Mouse (Mus musculus) embryo, embryonic 10 days (tissue): ENCODE measurements around the gene Spn.
"Not testable (repeated sequence)": the region's sequence is repeated elsewhere in the genome, so short reads cannot be mapped to it uniquely, and the experiment has no call there.

Experiments
- DNase-seq: peaks from one replicate; pipeline ENCODE4 v3.0.0-alpha.2; 2015; ENCODE audit warnings: low spot score

Spn gene

DNA sequence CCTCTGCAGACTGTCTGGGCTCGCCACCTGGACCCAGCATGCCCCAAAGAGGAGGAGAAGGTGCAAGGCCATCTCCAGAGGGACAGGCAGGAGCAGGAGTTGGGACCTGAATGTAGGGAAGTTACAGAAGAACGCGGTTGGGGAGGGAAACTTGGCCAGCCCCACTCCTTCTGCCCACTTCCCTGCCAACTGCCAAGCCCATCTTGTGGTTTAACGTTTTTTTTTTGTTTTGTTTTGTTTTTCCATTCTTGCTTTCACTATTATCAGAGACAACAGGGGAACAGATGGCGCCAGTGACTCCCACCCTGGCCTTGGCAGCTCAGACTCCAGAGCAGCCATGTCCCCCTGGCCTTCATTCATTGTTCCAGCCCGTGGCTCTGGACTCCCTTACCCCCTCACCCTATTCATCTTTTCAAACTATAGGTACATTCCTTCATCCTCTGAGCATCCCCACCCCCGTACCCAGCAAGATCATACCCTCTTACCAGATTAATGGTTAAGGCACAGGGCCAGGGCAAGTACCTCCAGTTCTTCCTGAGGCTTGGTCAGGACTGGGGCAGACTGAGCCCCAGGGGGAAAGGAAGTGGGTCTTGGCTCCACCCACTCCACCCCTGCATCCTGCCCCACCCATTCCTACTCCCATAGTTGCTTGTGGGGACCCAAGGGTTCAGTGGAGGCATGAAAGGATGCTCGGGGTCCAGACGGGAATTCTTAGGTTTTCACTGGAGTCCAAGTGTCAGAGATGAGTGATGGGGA is at the start of gene Spn:
Gene Spn (minus strand): TSS at position 562 of the 756 bp plus-strand sequence.
- no peak for DNase-seq

GRCm38 (mm10) chr7:127187351-127187750 is 49.7 kb upstream of the Spn start:
- no peak for DNase-seq

GRCm38 (mm10) chr7:127185601-127186000 is 48.0 kb upstream of the Spn start:
- DNase-seq, result peak; percentile 39

- no peak for DNase-seq
These were observed 47.1 kb upstream of the Spn start for GRCm38 (mm10) chr7:127184720-127185119.

GRCm38 (mm10) chr7:127183828-127184227 is 46.2 kb upstream of the Spn start:
- DNase-seq, result peak; percentile 37

DNA sequence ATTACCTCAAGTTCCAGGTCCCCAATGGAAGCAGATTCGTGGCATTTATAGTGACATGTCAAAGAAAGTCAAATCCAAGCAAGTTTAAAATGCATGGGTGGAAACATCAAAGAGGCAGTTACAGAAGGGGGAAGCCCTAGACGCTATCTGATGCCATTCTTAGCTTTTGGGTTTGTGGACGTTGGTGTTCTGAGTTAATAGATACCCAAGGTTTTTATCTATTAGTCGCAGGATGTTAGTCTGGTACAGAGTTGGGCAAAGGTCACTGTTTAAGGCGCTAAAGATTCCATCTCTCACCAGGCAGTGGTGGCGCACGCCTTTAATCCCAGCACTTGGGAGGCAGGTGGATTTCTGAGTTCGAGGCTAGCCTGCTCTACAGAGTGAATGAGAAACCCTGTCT is 45.7 kb upstream of the Spn start:
- DNase-seq, result no peak

- DNase-seq, result not testable (repeated sequence)
These were observed 44.1 kb upstream of the Spn start for GRCm38 (mm10) chr7:127181724-127182123.

GRCm38 (mm10) chr7:127180783-127181182 is 43.2 kb upstream of the Spn start:
- no peak for DNase-seq

DNA sequence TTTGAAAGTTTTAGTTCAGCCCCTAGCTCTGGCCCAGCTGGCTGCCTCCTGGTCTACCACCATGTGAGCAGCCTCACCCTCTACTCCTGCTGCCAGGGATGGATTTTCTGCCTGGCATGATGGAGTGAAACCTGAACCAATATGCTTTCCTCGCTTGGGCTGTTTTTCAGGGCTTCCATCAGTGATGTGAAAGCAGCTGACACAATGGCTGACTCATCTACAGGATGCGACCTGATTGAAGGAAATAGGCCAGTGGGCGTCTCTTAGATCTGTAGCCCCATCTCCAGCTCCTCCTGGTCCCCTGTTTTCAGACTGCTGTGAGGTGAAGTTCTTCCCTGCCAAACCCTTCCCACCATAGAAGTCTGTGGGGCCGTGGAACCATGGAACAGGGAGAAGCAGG is 39.3 kb upstream of the Spn start:
- no peak for DNase-seq

DNA sequence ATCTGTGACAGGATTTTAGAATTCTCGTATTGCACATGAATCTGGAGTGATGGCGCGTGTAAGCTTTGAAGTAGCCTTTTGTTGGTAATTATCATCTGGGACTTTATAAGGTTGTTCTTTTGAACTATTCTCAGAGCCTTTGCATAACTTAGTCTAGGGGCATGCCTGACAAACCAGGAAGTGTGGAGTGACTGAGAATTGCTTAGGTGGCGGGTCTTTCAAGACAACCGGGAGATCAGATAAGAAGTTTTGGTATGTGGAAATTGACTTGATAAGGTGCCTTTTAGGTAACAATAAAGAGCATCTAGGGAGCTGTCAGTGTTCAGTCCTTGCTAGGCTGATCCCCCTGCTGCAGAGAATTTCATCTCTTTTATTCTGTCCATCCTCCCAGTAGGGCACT is 28.9 kb upstream of the Spn start:
- no peak for DNase-seq

DNA sequence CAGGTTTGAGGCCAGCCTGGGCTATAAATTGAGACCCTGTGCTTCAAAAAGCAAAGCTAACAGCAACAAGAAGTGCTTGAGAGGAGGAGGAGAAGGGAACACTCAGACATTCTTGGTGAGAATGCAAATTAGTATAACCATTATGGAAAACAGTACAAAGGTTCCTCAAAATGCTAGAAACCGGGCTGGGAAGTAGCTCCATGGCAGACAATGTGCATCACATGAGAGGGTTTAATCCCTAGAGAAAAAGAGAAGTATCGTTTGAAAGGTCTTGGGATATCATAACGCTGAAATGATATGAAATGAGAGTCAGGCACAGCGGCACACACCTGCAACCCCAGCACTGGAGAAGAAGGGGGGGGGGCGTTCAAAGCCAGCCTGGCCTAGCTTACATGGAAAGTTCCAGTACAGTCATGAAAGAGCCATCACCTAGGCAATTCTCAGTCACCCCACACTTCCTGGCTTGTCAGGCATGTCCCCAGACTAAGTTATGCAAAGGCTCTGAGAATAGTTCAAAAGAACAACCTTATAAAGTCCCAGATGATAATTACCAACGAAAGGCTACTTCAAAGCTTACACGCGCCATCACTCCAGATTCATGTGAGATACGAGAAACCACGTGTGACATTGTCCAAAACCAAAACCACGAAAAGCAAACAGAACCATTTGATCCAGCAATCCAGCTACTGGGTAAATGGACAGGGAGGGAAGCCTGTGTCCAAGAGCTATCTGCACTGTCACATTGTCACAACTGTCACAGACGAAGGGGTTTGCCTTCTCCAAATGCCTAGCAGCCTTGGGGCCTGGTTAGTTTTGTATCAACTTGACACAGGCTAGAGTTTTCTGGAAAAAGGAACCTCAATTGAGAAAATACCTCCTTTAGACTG is 28.2 kb upstream of the Spn start:
- no peak for DNase-seq

DNA sequence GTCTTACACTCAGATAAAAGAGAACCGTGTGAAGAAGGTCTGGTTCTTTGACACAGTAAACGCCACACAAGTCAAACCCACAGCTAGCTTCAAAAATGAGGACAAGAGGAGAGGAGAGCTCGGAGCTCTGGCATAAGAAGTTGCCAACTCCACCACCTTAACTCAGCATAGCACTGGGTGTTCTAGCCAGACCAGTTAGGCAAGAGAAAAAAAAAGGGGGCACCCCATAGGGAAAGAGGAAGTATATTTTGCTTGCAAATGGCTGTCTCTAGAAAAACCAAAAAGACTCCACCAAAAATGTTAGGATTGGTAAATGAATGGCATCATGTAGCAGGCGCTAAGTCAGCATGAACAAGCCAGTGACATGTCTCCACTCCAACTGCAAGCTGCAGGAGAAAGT is 26.4 kb upstream of the Spn start:
- no peak for DNase-seq

DNA sequence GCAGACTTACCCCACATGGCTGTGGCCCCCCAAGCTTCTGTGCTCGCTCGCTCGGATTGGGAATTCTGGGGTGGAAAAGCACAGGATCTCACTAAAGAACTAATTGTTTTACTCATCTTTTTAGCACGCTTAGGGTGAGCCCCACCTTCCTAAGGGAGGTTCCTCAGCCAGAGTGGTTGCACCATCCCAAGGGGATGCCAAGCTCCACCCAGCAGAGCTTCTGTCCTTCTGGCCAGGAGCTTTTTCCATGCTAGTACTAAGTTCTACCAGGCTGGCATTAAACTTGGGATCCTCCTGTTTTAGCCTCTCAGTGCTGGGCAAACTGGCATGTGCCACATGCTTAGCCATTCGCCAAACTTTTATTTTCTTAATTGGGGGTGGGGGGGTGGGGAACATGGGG is 24.9 kb upstream of the Spn start:
- no peak for DNase-seq

DNA sequence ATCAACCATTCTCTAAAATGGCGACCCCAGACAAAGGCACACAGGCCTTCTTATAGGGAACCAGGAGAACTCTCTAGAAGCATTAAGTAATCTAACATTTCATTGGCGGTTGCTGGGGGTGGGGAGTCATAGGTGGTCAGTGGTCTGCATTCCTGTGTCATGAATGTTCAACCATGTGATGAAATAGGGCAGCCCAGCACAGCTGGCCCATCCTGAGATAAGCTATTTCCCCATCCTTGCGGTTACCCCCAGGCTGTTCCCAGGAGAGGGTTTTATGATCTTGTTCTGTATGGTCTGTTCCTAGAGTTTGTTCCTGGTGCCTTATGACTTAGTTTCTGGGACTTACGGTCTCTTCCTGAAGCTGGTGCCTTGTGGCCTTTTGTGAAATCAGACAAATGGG is 19.9 kb upstream of the Spn start:
- no peak for DNase-seq

DNA sequence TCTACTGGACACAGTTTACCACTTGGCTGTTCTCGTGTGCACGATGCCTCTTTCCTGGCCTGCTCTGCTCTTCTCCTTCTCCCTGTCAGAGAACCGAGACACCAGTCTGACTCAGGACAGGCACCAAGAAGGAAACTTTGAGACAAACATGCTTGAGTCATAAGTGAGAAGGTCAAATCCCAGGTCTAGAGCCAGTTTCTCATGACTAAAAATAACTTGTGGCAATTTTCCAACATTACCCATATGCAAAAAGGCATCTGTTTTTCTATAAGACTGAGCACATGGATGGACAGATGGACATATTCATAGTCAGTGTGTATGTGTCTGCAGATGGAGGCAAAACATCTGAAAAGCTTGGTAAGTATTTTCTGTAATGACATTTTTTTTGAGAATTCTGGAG is 15.9 kb upstream of the Spn start:
- DNase-seq, result no peak

DNA sequence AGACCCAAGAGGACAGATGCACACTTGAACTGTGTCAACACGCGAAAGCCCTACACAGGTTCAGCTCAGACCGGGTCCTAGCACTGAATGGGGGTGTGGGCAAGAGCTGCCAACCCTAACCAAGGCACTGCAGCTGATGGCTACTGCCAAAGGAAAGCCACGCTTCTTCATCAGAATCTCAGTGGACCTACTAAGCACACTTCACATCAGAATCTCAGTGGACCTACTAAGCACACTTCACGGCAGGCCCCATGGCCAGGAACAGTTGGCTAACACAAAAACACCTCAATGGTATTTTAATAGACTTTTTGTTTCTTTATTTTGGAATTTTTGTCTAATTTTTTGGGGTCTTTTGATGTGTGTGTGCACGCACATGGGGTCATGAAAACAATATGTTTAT is 14.8 kb upstream of the Spn start:
- no peak for DNase-seq

DNA sequence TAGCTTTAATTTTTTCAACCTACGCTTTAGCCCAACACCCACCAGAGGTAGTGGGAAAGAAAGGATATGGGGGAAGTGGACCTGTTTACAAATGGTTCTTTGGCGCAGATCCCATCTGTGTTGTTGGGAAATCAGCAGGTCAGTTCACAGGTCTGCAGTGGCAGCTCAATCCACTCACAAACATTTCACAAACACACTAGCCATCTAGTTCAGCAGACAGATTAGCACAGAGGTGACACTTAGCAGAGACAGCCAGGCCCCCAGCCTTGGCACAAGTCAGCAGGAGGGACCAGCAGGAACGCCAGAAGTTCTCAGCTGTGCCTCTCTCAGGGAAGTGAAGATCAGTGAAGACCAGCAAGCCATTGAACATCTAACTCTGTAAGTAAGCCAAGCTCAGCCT is 10.3 kb upstream of the Spn start:
- DNase-seq, result no peak

- no peak for DNase-seq
These were observed 8.6 kb upstream of the Spn start for GRCm38 (mm10) chr7:127146267-127146603.

- peak; percentile 48 for DNase-seq
These were observed 8.0 kb upstream of the Spn start for GRCm38 (mm10) chr7:127145387-127146266.

- no peak for DNase-seq
These were observed 6.8 kb upstream of the Spn start for GRCm38 (mm10) chr7:127144412-127144811.

DNA sequence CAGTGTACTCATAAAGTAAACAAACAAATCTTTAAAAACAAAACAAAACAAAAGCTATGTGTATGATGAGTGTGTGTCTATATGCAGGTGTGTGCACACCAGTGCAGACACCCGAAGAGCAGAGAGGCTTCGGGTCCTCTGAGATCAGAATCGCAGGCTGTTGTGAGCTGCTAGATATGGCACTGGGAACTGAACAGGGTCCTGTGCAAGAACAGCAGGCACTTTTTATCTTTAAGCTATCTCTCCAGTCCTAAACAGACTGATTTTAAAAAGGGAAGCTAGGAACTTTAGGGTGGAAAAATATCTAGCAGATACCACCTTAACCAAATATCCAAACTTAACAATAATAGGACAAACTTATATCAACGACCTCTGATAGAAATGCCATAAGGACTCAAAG is 5.0 kb upstream of the Spn start:
- no peak for DNase-seq

- no peak for DNase-seq
These were observed 4.6 kb upstream of the Spn start for GRCm38 (mm10) chr7:127142214-127142613.
